Mouse (Mus musculus) B cell, adult (primary cell): ENCODE measurements around the gene Ppp4r4. TPM values are rescaled to one million over a fixed set of nuclear protein-coding genes. Genes with fewer than 3 reads are reported as not detected.

ENCODE experiments used
- total RNA-seq: library from RNA; stranded (reverse); gene quantifications from 4 replicates; pipeline ENCODE4 v1.2.4, GENCODE M21; 2023; ENCODE audit not compliant: inconsistent age

Ppp4r4 gene
- 0.12 to 0.16 TPM in 2 of 4 replicates, not detected in the others for total RNA-seq

GRCm38 (mm10) chr12:103532020-103532648 lies at the start of gene Ppp4r4:
Gene Ppp4r4, plus strand, starts transcription at chr12:103532283.

GRCm38 (mm10) chr12:103631203-103631612 lies 99.1 kb downstream of the Ppp4r4 start, which contains the start of gene Serpina10:
Gene Serpina10, minus strand, starts transcription at chr12:103631444.

GRCm38 (mm10) chr12:103656848-103657626 lies 125.0 kb downstream of the Ppp4r4 start, which contains the start of gene Serpina6:
Gene Serpina6, minus strand, starts transcription at chr12:103657212.

Other genes with a start within 250 kb of the Ppp4r4 start
- not detected in 4 replicates for gene Fam181a, start 221.3 kb upstream of the Ppp4r4 start, total RNA-seq
- 21.5 to 27.4 TPM (median 24.2 TPM) in 4 replicates for gene Asb2, start 176.3 kb upstream of the Ppp4r4 start, total RNA-seq
- 5.0 to 6.9 TPM (median 5.7 TPM) in 4 replicates for gene Otub2, start 143.6 kb upstream of the Ppp4r4 start, total RNA-seq
- gene 9330161L09Rik, start 124.5 kb upstream of the Ppp4r4 start, total RNA-seq, result 9.6 to 11.3 TPM (median 10.4 TPM) in 4 replicates
- gene Ddx24, start 106.5 kb upstream of the Ppp4r4 start, total RNA-seq, result 224 to 256 TPM (median 230 TPM) in 4 replicates
- gene Ifi27, start 98.1 kb upstream of the Ppp4r4 start, total RNA-seq, result 87.5 to 131 TPM (median 117 TPM) in 4 replicates
- 158 to 357 TPM (median 229 TPM) in 4 replicates for gene Ifi27l2a, start 88.6 kb upstream of the Ppp4r4 start, total RNA-seq
- not detected in 4 replicates for gene Ifi27l2b, start 75.1 kb upstream of the Ppp4r4 start, total RNA-seq
- gene Serpina10, start 99.2 kb downstream of the Ppp4r4 start, total RNA-seq, result not detected in 4 replicates
- not detected in 4 replicates for gene Serpina6, start 124.9 kb downstream of the Ppp4r4 start, total RNA-seq
- not detected in 4 replicates for gene Serpina16, start 143.9 kb downstream of the Ppp4r4 start, total RNA-seq
- gene Serpina1f, start 163.2 kb downstream of the Ppp4r4 start, total RNA-seq, result not detected in 4 replicates
- gene Serpina1d, start 241.3 kb downstream of the Ppp4r4 start, total RNA-seq, result not detected in 4 replicates